9 mouse cellular contexts compared by ENCODE assay signal in genomic region chr4:65092191-65092590, GRCm38 (mm10). TPM values are rescaled to one million over a fixed set of nuclear protein-coding genes. Genes with fewer than 3 reads are reported as not detected.
DNase-seq lines count a peak whose midpoint lies in the region; ATAC-seq and TF ChIP-seq lines count a peak whose summit lies in the region.
"Had no signal": no experiment of that assay in that cellular context is flagged by ENCODE, and none has a peak within 500 bp of the region (broad histone marks: within the 10 kb centered on the region; RNA-seq: fewer than 3 reads in every experiment).

No protein-coding gene starts in this region.

- 5% methylated on average over 1 of the region's 1 CpGs for WGBS in heart, postnatal 0 days
- 0% methylated on average over 1 of the region's 1 CpGs for WGBS in heart, adult 2 months

- no peak overlapping the region for H3K4me2 ChIP-seq in heart, postnatal 0 days (ENCODE audit: low read depth, low read length)

- TF ChIP-seq POLR2A in heart, adult 2 months (IDR thresholded peaks at IDR 0.05; ENCODE audit: insufficient read depth, low read depth, low read length), result no peak

- H3K9me3 ChIP-seq in heart, postnatal 0 days (replicated peaks; ENCODE audit: control insufficient read depth, low read length), result no peaks in the 10 kb centered on the region

- H3K27me3 ChIP-seq in heart, postnatal 0 days (ENCODE audit: control insufficient read depth, insufficient read depth, low read length), result no peaks in the 10 kb centered on the region
- H3K27me3 ChIP-seq in heart, adult 2 months (ENCODE audit: control insufficient read depth, insufficient read depth, low read length), result no peaks in the 10 kb centered on the region

- no peak for ATAC-seq in heart, postnatal 0 days (ENCODE audit: insufficient read depth, low read depth)

- TF ChIP-seq CTCF in heart, postnatal 0 days (IDR thresholded peaks at IDR 0.05; ENCODE audit: low read depth), result peak; percentile 22; the same call in 1 of the 2 replicates
- no peak for TF ChIP-seq CTCF in heart, adult 2 months (IDR thresholded peaks at IDR 0.05)
- no peak; the same call in none of the 2 replicates for TF ChIP-seq CTCF in left cerebral cortex, adult 2 months (IDR thresholded peaks at IDR 0.05)

- no peaks in the 10 kb centered on the region for H3K79me2 ChIP-seq in heart, adult 2 months (replicated peaks; ENCODE audit: control insufficient read depth, insufficient read depth, low read length)

- TF ChIP-seq EP300 in heart, postnatal 0 days (IDR thresholded peaks at IDR 0.05; ENCODE audit: low read depth), result no peak
- no peak for TF ChIP-seq EP300 in heart, adult 2 months (IDR thresholded peaks at IDR 0.05; ENCODE audit: insufficient read depth, low read depth, low read length)

- H3K9ac ChIP-seq in heart, postnatal 0 days (replicated peaks; ENCODE audit: low read depth, low read length), result no peak overlapping the region
- no peak overlapping the region for H3K9ac ChIP-seq in heart, adult 2 months (ENCODE audit: low read depth, low read length)

- no peaks in the 10 kb centered on the region for H3K4me1 ChIP-seq in heart, postnatal 0 days (ENCODE audit: control insufficient read depth, insufficient read depth)
- no peaks in the 10 kb centered on the region for H3K4me1 ChIP-seq in heart, adult 2 months (ENCODE audit: control insufficient read depth, insufficient read depth, low read length)

- DNase-seq in heart, postnatal 0 days (ENCODE audit: low spot score), result no peak
- DNase-seq in heart, adult 2 months, result no peak
- peak; percentile 2 for DNase-seq in lung, postnatal 14 days
- no peak for DNase-seq in lung, adult 18-20 months
- DNase-seq in Muller cell, postnatal 12 days (ENCODE audit: inconsistent ontology term), result peak; percentile 48
- peak; percentile 34 to 36 for DNase-seq in kidney, postnatal 25 days
- no peak for DNase-seq in urinary bladder, postnatal 25 days (ENCODE audit: low spot score)
- DNase-seq in left cerebral cortex, adult 2 months (ENCODE audit: extremely low spot score in 1 of 2, low spot score in 2 of 2), result no peak

- no peak overlapping the region for H3K27ac ChIP-seq in heart, postnatal 0 days (ENCODE audit: low read depth)
- no peak overlapping the region for H3K27ac ChIP-seq in heart, adult 2 months
- no peak overlapping the region for H3K27ac ChIP-seq in left cerebral cortex, adult 2 months

- no peak overlapping the region for H3K4me3 ChIP-seq in heart, postnatal 0 days (ENCODE audit: low read depth, low read length)
- no peak overlapping the region for H3K4me3 ChIP-seq in heart, adult 2 months
- H3K4me3 ChIP-seq in left cerebral cortex, adult 2 months, result no peak overlapping the region

- intact Hi-C loops in heart, adult 2 months (cut with DNase I), result no loop called here
- intact Hi-C loops in left cerebral cortex, adult 2 months (cut with DNase I), result no loop called here

- H3K36me3 ChIP-seq in heart, postnatal 0 days (replicated peaks; ENCODE audit: control insufficient read depth, insufficient read depth, low read length), result no peaks in the 10 kb centered on the region
- no peaks in the 10 kb centered on the region for H3K36me3 ChIP-seq in heart, adult 2 months (ENCODE audit: control insufficient read depth, insufficient read depth, low read length)
- H3K36me3 ChIP-seq: G1E had no signal

RNA-seq across cellular contexts. Expression of gene Pappa, which starts 31.8 kb away (rescaled TPM):
- total RNA-seq in heart, postnatal 0 days (2014; rRNA removed; ENCODE audit: low replicate concordance), result 1.2 and 1.9 TPM in 2 replicates
- polyA plus RNA-seq in heart, postnatal 0 days (2015; fragmentation: Nextera tagmentation; extraction: Ambion mirVana), result 0.14 and 0.19 TPM in 2 replicates
- under 1 TPM; 0.39 to 0.41 TPM for total RNA-seq in heart, adult 2 months (2021)
- 0.16 and 0.20 TPM in 2 replicates for polyA plus RNA-seq in heart, adult 2 months (2012; rRNA removed)
- under 1 TPM; 0.47 to 0.61 TPM for total RNA-seq in left cerebral cortex, adult 2 months (2021)
- polyA plus RNA-seq: G1E had no signal

Comparison
In these comparisons a context has a peak if more than half of its experiments do, and no peak if none do; other contexts are left out.
1. DNase-seq: peak in lung, postnatal 14 days (single experiment), Muller cell, postnatal 12 days (single experiment) and kidney, postnatal 25 days (2 of 2); none in heart, postnatal 0 days (single experiment), heart, adult 2 months (0 of 2), lung, adult 18-20 months (0 of 2), urinary bladder, postnatal 25 days (single experiment) and left cerebral cortex, adult 2 months (0 of 2).